Mouse (Mus musculus) ES-CJ7 (cell line): ENCODE results near the gene Atg4b.
"Not testable (repeated sequence)": the region's sequence is repeated elsewhere in the genome, so short reads cannot be mapped to it uniquely, and the experiment has no call there.

Source experiments
- DNase-seq: peaks from one replicate; pipeline ENCODE4 v3.0.0; 2011; ENCODE audit warnings: low read depth, low spot score

The Atg4b gene

DNA sequence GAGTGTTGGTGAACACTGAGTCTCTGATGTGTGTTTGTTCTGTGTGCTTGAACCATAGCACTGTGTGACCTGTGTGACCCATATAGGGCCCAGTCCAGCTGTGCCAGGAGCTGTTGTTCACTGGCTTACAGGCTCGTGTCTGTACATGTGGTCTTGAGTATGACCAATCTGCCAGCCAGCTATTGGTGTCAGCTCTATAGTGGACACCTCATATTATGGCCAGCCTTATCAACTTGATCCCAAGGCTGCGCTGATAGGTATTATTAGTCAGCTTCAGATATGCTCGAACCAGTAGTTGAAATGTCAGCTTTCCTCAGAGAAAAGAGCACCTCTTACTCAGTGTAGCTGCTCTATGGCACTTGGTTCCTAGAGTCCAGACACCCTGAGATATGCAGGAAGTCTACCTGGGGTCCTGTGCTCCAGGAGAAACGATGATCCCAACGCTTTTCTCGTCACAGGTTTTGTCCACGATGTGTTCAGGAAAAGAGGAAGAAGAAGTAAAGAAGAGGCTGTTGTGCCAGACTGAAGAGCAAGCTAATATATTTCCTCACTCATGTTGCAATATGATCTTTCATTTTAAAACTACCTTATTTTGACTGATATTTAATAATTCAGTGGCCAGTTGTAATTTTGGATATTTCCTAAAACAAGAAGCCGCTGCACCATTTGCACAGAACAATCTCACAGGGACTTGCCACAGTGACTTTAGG is 66.7 kb downstream of the Atg4b start:
- DNase-seq, result no peak

DNA sequence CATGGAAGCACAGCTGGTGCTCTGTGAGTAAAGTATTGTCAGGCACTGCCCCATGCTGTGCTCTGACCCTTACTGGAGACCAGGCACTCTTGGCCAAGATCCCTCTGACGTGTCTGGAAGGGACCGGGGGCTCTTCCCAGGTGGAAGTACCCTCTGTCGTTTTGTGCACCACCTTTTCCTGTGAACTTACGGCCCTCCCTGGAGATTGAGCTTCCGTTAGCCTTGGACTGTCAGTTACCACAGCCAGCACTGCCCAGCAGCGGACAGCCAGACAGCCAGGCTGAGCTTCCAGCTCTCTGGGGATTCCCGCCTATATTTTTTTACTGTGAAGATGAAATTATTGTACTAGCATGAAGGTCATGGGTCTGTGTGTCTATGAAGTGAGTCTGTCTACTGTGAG is 67.4 kb downstream of the Atg4b start:
- DNase-seq, result no peak

- no peak for DNase-seq
Observed at GRCm38 (mm10) chr1:93823796-93824495, 72.6 kb downstream of the Atg4b start.

GRCm38 (mm10) chr1:93824609-93825008 is 73.3 kb downstream of the Atg4b start, which contains the start of gene D2hgdh:
Gene D2hgdh (plus strand): TSS chr1:93824909.
- DNase-seq, result no peak

GRCm38 (mm10) chr1:93825105-93825674 is 73.9 kb downstream of the Atg4b start:
- DNase-seq, result peak; percentile 97

DNA sequence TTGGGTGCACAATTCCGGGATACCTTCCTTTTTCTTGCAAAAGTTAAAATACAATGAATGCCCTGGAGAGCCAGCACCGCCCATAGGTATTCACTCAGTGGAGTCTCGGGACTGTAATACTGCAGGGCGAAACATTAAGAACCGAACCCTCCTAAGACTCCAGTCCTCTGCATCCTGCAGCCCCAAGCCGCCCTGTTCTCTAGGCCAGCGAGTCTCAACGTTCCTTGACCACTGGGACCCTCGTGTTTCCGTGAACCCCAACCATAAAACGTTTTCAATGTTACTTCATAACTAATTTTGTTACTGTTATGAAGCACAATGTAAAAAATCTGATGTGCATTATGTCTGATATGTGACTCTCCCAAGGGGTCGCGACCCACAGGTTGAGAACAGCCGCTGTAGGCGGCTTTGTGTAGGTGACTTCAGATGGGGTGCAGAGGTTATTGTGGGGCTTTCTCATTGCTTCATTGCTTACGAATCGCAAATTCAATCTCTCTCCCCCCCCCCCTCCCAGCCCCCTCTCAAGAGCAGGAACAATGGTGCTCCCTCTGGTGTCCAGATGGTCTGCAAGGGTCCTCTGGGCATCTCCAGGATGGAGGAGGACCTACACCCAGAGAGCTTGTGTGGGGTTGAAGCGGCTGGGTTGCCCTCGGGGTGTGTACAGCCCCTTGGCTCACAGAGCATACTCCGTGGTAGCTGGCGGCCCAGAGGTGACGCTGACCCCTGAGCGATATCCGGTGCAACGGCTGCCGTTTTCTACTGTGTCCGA is 74.7 kb downstream of the Atg4b start:
- no peak for DNase-seq

DNA sequence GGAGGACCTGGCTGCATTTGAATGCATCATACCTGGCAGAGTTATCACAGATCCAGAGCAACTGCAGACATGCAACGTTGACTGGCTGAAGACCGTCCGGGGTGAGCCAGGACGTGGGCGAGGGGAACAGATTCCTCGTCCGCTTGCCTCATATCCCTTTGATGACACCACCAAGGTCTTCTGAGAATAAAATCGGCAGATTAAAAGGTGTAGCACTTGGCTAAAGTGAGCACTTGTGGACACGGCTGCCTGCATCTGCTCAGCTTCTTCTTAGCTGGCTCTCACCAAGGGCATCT is 75.2 kb downstream of the Atg4b start:
- no peak for DNase-seq

DNA sequence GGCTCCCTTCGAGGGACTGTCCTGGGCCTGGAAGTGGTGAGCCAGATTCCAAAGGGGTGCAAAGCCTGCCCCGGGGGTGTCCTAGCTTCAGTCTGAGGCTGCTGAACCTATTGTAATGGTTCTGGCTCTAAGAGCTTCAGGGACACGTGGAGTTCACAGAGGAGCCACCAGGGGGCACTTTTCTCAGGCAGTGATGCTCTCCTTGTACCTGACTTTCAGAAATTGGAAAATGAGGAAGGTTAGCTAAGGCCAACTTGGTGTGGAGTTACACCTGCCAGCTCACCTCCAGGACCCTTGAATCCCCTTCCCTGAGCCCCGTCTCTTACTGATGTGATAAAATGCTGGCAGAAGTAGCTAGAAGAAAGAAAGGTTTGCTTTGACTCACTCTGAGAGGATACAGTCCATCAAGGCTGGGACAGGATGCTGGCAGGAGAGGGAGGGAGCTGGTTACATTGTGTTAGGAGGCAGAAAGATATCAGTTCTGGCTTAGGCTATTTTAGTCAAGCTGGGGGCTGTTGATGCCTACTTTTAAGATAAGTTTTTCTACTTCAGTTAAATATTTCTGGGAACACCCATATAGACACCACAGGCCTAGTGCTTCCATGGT is 81.6 kb downstream of the Atg4b start:
- peak; percentile 3 for DNase-seq

GRCm38 (mm10) chr1:93834671-93835150 is 83.4 kb downstream of the Atg4b start:
- peak; percentile 9 for DNase-seq

DNA sequence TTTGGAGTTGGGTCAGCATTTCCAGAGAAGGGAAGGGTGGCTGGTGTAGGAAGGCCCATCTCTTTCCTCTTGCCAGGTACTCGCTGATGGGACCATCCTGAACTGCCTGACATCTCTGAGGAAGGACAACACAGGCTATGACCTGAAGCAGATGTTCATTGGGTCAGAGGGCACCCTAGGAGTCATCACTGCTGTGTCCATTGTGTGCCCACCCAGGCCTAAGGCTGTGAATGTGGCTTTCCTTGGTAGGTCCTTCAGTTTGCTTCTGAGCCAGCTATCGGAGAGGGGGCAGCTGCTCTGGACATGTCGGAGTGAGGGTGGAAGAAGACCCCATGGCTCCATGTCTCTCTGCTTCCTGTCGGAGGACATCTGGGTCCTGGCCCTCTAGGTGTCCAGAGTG is 83.9 kb downstream of the Atg4b start:
- DNase-seq, result peak; percentile 1

DNA sequence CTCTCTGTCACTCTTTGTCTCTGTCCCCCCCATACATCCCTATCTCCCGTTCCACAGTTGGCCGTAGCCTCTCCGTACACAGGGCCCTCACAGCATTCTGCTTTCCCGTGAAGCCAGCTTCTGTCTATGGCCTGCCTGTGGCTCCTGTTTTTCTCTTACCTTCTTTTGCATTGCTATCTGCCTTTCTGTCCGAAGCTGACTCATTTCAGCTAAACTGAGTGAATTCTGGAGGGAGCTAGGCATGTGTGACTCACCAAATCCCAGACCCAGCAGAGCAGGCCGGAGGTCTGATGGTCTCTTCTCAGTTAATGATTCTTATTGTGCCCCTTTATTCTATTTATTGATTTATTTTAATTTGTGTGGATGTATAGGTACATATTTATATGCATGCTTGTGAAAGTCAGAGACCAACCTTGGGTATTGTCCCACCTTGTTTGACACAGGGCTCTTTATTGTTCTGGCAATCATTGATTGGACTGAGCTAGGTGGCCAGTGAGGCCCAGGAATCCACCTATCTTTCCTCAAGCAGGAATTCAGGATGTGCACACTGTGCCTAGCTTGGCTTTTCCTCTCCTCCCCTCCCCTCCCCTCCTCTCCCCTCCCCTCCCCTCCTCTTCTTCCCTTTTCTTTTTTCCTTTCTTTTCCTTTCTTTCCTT is 84.7 kb downstream of the Atg4b start:
- no peak for DNase-seq

DNA sequence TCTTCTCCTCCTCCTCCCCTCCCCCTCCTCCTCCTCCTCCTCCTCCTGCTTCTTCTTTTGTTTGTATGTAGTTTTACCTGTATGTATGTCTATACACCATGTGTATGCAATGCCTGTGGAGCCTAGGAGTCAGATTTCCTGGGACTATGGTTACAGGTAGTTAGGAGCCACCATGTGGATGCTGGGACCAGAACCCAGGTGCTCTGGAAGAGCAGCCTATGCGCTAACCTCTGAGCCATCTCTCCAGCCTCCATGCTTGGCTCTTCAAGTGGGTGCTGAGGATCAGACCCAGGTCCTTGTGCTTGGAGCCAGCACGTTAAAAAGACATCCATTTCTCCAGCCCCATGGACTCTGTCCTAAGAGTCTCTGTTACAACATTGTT is 85.2 kb downstream of the Atg4b start:
- peak; percentile 5 for DNase-seq

DNA sequence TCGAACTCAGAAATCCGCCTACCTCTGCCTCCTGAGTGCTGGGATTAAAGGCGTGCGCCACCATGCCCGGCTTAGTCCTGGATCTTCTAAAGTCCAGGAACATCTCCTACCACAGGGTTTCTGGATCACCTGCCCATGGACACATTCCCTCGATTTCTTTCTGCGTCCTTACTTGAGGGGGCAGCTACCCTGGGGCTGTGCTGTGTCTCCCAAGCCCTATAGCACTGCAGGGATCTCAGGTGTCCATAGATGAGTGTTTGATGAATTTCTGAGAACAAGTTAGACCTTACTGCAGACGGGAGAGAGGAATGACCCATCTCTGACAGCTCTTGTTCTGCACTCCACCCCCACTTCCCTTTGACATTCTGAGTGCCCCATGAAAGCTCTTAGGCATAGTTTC is 86.0 kb downstream of the Atg4b start:
- DNase-seq, result no peak

DNA sequence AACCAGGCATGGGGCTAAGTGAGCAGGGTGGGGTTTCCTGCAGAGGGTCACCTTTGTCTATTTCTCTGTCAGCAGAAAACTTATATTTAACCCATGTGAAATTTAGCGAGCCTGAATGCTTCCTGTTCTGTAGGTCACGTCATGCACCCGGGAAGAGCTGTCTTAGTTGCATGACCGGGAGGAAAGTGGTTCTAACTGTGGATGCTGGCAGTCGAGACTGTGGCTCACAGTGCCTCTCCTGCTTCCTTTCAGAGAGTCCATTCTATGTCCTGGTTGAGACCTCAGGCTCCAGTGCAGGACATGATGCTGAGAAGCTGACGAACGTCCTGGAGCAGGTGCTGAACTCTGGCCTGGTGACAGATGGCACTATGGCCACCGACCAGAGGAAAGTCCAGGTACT is 87.3 kb downstream of the Atg4b start:
- not testable (repeated sequence) for DNase-seq
